Mouse (Mus musculus) brain, embryonic 14.5 days (tissue): ENCODE data around the gene Tom1l1.

ENCODE experiments used
- CTCF ChIP-seq: fragments of 200-500 bp; IDR thresholded peaks from 2 replicates; pipeline ENCODE4 v1.5.1; 2012; ENCODE audit warnings: inconsistent platforms, mild to moderate bottlenecking, moderate library complexity, borderline replicate concordance; ENCODE audit not compliant: insufficient read depth, insufficient read length; ENCODE audit errors: extremely low read depth
- POLR2A ChIP-seq: fragments of 200-500 bp; IDR thresholded peaks from 2 replicates; pipeline ENCODE4 v1.6.1; 2012; ENCODE audit warnings: mild to moderate bottlenecking, inconsistent platforms, borderline replicate concordance; ENCODE audit not compliant: poor library complexity, insufficient read depth, insufficient read length, severe bottlenecking; ENCODE audit errors: extremely low read depth

- TF ChIP-seq CTCF = no peak
- no peak for TF ChIP-seq POLR2A
These were observed 55.7 kb downstream of the Tom1l1 start for GRCm38 (mm10) chr11:90632480-90632879.
